Mouse (Mus musculus) midbrain, embryonic 14.5 days (tissue): ENCODE data around the gene Gpbar1. TPM values are rescaled to one million over a fixed set of nuclear protein-coding genes. Genes with fewer than 3 reads are reported as not detected.
"Not testable (repeated sequence)": the region's sequence is repeated elsewhere in the genome, so short reads cannot be mapped to it uniquely, and the experiment has no call there.

Experiments
- ATAC-seq: fragments of 200-750 bp; cut with Nextera tagmentation; 2 replicates; pipeline ENCODE4 v1.8.0; 2017; ENCODE audit warnings: moderate number of reproducible peaks, moderate library complexity; ENCODE audit not compliant: low FRiP score, low TSS enrichment
- DNase-seq: peaks from one replicate; pipeline ENCODE4 v3.0.0-alpha.2; 2015
- H3K27ac ChIP-seq: fragments of 300-500 bp; sonication (generic); replicated peaks from 2 replicates; pipeline ENCODE4 v1.5.1; 2014; ENCODE audit warnings: mild to moderate bottlenecking, low read depth, low read length, moderate library complexity
- H3K27me3 ChIP-seq: fragments of 300-500 bp; sonication (generic); 2 replicates; pipeline ENCODE4 v1.6.1; 2014; ENCODE audit warnings: low read length, control low read depth, mixed read lengths; ENCODE audit not compliant: control insufficient read depth, insufficient read depth
- H3K36me3 ChIP-seq: fragments of 300-500 bp; sonication (generic); 2 replicates; pipeline ENCODE4 v1.6.1; 2014; ENCODE audit warnings: low read length, control low read depth; ENCODE audit not compliant: control insufficient read depth, insufficient read depth
- H3K4me1 ChIP-seq: fragments of 300-500 bp; sonication (generic); 2 replicates; pipeline ENCODE4 v1.6.1; 2014; ENCODE audit warnings: mild to moderate bottlenecking, antibody characterized with exemption, low read length, control low read depth; ENCODE audit not compliant: control insufficient read depth, insufficient read depth
- H3K4me2 ChIP-seq: fragments of 300-500 bp; sonication (generic); 2 replicates; pipeline ENCODE4 v1.6.1; 2014; ENCODE audit warnings: mild to moderate bottlenecking, low read length, moderate library complexity
- H3K4me3 ChIP-seq: fragments of 300-500 bp; sonication (generic); replicated peaks from 2 replicates; pipeline ENCODE4 v1.5.1; 2014; ENCODE audit warnings: low read depth, low read length
- H3K9ac ChIP-seq: fragments of 300-500 bp; sonication (generic); replicated peaks from 2 replicates; pipeline ENCODE4 v1.6.1; 2014; ENCODE audit warnings: mild to moderate bottlenecking, low read length, moderate library complexity
- H3K9me3 ChIP-seq: fragments of 300-500 bp; sonication (generic); 2 replicates; pipeline ENCODE4 v1.6.1; 2016; ENCODE audit warnings: low read length, control low read depth, mixed read lengths; ENCODE audit not compliant: control insufficient read depth
- WGBS: fragments of 180-500 bp; shearing (Covaris S2); extraction: QIAGEN DNeasy Blood & Tissue Kit; methylation state at CpG from one replicate; pipeline ENCODE4 v1.1.7; 2014; 5-methylcytosine and 5-hydroxymethylcytosine counted together
- polyA plus RNA-seq: library from polyadenylated mRNA; unstranded; fragments of >200 nt; fragmentation: Nextera tagmentation; extraction: Ambion mirVana; gene quantifications from 2 replicates; pipeline ENCODE4 v1.2.1, GENCODE M21; 2014

The Gpbar1 gene
- polyA plus RNA-seq, 1 experiment from 2014 or later, result 0.39 TPM

DNA sequence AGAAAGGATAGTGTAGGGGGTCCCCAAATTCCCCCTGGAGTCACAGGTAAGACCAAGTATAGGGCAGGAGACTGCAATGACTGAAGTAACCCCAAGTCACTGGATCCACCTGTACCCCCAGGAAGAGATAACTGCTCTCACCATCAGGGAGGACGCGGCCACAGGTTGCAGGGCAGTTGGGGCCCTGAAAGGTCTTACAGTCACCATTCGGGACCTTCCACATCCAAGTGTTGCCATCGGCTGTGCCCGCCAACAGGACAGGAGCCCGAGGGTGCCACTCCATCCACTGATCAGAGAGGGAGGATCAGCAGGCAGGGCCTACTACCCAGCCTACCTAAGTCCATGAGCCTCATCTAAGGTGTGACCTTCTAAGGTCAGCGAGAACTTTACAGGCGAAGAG is 3.5 kb downstream of the Gpbar1 start:
- DNase-seq (no peak), ATAC-seq (no peak)
- Histone ChIP-seq H3K9me3 (no peaks in the 10 kb centered on the region), H3K27me3 (no peaks in the 10 kb centered on the region), H3K9ac (no peak overlapping the region), H3K4me1 (peaks cover 13% of the 10 kb centered on the region), H3K4me2 (no peak overlapping the region), H3K27ac (no peak overlapping the region), H3K36me3 (peaks cover 45% of the 10 kb centered on the region), H3K4me3 (no peak overlapping the region)
- 97% methylated on average over 8 of the region's 8 CpGs for WGBS

DNA sequence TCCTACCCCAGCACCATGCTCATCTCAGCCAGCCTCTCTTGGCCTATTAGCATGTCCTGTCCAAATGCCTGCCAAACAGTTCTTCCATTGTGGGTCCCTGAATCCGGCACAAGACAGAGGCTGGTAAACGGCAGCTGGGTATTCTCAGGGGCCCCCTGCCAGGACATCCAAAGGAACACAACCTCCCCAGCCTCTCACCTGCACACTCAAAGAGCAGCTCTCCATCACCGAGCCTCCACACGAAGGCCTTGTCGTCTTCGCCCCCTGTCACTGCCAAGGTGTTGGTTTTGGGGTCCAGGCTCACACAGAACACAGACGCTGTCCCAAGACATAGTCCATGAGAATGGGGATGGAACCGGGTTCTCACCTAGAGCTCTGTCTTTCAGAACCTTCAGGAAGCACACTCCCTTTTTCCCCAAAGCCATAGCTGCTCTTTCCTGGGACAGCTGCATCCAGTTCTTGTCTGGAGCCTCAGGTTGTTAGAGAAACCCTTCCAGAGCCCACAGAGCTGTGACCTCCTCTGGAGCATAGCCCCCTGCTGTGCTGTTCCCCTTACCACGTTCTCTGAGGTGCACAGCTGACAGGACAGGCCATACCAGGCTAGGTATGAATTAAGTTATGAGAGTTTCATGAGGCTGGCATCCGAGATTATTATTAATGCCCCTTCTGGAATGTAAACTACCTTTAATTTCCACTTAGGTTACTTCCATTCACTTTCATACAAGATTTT is 4.7 kb downstream of the Gpbar1 start:
- Histone ChIP-seq H3K27ac (no peak overlapping the region), H3K4me2 (peak overlapping the region; percentile 86; the same call in 1 of the 2 replicates), H3K9ac (no peak overlapping the region), H3K36me3 (peaks cover 45% of the 10 kb centered on the region), H3K4me3 (no peak overlapping the region), H3K4me1 (peaks cover 13% of the 10 kb centered on the region), H3K9me3 (no peaks in the 10 kb centered on the region), H3K27me3 (no peaks in the 10 kb centered on the region)
- 89% methylated on average over 10 of the region's 10 CpGs for WGBS
- DNase-seq (no peak), ATAC-seq (no peak)

DNA sequence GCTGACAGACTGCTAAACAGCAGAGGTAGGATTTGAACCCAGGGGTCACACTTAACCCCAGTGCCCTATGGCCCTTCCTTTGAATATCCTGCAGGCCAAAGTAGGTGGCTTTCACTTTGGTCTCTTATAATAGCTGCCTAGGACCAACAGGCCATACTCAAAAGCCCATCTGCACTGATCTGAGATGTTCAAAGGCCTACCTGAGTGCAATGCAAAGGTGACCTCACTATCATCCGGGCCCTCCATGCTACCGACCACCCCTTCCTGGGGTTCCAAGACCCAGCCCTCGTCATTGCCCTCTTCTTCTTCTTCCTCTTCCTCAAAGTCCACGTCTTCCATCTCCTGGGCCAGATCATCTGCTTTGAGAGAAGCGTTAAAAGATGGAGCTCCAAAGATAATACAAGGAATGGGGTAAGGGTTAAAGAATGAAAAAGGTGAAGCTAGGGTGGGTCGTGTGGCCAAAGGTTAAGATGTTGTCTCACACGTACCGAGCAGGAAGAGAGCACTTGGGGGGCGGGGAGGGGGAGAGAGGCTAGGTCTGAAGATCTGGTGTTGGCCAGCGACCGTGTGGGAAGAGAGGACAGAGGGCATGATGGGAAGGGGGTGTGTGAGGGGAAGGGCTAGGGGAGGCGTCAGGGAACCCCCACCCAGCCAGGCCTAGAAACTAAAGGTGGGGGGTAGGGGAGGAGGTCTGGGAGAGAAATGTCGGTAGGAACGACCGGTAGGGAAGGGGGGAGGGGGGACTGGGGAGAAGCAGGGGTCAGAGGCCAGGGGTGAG is 5.5 kb downstream of the Gpbar1 start:
- ATAC-seq, result peak; percentile 46
- H3K36me3 ChIP-seq, result peaks cover 42% of the 10 kb centered on the region
- DNase-seq, result peak; percentile 59
- H3K27ac ChIP-seq, result peak overlapping the region; percentile 83
- H3K9me3 ChIP-seq, result no peaks in the 10 kb centered on the region
- peak overlapping the region; percentile 68 for H3K9ac ChIP-seq
- H3K4me3 ChIP-seq, result peak overlapping the region; percentile 83
- H3K4me1 ChIP-seq, result peaks cover 13% of the 10 kb centered on the region
- no peaks in the 10 kb centered on the region for H3K27me3 ChIP-seq
- 12% methylated on average over 15 of the region's 15 CpGs for WGBS
- H3K4me2 ChIP-seq, result peak overlapping the region; percentile 86

DNA sequence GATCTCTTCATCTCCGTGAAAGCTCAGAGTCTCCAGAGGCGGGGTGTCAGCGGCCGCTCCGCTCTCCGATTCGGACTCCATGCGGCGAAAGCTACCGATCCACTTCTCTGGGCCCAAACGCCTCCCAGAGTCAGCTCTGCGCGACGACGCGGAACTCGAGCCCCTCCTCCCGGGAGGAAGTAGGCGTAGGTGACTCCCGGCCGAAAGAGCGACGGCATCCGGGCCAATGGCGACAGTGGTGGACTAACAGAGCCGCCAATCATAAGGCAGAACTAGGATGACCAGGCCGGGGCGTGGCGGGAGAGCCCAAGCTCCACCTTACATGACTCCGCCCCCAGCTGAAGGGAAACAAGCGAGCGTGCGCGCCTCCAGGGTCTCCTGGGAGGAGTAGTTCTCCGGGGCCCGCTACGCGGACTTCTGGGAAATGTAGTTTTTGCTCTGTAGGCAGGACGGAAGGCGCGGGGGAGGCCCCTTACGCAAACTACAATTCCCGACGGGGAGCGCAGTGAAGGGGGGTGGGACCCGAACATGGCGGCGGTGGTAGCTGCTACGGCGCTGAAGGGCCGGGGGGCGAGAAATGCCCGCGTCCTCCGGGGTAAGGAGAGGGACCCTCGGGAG is 6.3 kb downstream of the Gpbar1 start, which contains the start of the genes Aamp and Pnkd:
TSS of gene Aamp (minus strand) at position 196 of the 618 bp plus-strand sequence.
TSS of gene Pnkd (plus strand) at position 388 of the 618 bp plus-strand sequence.
- H3K9me3 ChIP-seq, result no peaks in the 10 kb centered on the region
- under 1% methylated on average over 56 of the region's 56 CpGs for WGBS

DNA sequence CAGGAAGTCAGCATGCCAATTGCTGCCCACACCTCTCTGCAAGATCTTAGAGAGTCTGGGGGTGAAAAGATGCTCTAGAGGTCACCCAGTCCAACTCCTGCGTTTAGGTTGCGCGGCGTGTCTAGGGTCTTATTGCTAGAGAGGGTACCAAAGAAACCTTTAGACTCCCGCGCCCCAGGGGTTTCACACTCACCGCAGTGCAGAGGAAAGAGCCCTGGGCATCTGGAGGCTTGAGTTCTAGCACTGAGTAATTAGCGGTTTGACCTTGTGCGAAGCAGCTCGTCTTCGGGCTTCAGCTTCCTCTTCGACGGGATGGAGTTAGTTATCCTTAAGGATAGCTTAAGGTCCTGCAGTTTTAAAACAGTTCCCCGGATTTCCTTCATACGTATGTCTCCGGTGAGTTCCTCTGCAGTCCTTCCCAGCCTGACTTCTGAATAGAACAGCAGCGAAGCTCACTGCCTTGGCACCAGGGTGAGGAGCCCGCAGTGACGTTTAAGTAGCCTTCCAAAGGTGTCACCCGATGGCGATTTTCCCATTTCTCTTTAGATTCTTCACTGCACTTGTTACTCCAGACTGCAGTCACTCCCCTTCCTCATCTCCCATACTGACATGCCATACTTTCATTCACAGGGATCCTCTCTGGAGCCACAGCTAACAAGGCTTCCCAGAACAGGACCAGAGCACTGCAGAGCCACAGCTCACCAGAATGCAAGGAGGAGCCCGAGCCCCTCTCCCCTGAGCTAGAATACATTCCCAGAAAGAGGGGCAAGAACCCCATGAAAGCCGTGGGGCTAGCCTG is 7.1 kb downstream of the Gpbar1 start:
- no peak for DNase-seq
- 5% methylated on average over 23 of the region's 23 CpGs for WGBS
- H3K4me2 ChIP-seq, result peak overlapping the region; percentile 78

More for the DNA sequence above, 6.3 kb downstream of the Gpbar1 start, which contains the start of the genes Aamp and Pnkd:
- Histone ChIP-seq H3K9ac (peak within 1 kb of the TSS; percentile 72), H3K27me3 (no peaks in the 10 kb centered on the region), H3K27ac (peak within 1 kb of the TSS; percentile 83), H3K4me3 (peak within 1 kb of the TSS; percentile 83), H3K36me3 (peaks cover 34% of the 10 kb centered on the region), H3K4me1 (peaks cover 13% of the 10 kb centered on the region), H3K4me2 (peak within 1 kb of the TSS; percentile 86)
- ATAC-seq (peak; percentile 97), DNase-seq (peak; percentile 100)

DNA sequence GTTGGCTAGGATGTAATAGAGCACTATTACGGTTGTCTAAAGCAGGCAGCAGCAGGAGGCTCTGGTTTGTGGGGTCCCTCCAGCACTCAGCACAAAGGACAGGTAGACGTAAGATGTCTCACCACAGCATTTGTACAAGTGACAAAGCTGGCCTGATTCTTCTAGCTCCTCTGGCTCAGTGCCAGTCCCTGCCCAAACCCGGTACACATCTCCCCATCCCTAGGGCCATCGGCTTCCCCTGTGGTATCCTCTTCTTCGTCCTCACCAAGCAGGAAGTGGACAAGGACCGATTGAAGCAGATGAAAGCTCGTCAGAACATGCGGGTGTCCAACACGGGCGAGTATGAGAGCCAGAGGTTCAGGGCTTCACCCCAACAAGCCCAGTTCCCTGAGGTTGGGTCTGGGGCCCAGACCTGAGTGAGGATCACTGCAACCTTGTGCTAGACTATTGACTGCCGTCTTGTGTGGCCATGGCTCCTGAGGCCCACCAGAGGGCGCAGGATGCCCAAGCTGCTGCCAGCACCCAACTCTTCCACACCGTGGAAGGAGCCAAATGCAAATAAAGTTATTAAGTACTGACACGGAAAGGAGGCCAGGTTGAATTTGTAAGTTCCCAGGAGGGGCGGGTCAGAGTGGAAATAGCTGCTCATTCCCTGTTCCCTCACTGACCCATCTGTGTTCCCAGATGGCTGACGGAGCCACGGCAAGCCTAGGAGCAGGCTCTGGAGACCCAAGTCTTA is 8.7 kb downstream of the Gpbar1 start:
- H3K4me2 ChIP-seq, H3K4me3 ChIP-seq, H3K9me3 ChIP-seq, ATAC-seq, H3K27ac ChIP-seq, H3K9ac ChIP-seq, H3K27me3 ChIP-seq: not testable (repeated sequence)
- Histone ChIP-seq H3K4me1 (peaks cover 13% of the 10 kb centered on the region), H3K36me3 (peaks cover 17% of the 10 kb centered on the region)
- DNase-seq, result peak; percentile 29
- 57% methylated on average over 15 of the region's 17 CpGs for WGBS

More for the DNA sequence above, 7.1 kb downstream of the Gpbar1 start:
- peaks cover 13% of the 10 kb centered on the region for H3K4me1 ChIP-seq
- H3K4me3 ChIP-seq, result peak overlapping the region; percentile 83
- peaks cover 33% of the 10 kb centered on the region for H3K36me3 ChIP-seq
- H3K27ac ChIP-seq, result no peak overlapping the region
- no peak for ATAC-seq
- no peaks in the 10 kb centered on the region for H3K9me3 ChIP-seq
- no peaks in the 10 kb centered on the region for H3K27me3 ChIP-seq
- peak overlapping the region; percentile 72 for H3K9ac ChIP-seq

DNA sequence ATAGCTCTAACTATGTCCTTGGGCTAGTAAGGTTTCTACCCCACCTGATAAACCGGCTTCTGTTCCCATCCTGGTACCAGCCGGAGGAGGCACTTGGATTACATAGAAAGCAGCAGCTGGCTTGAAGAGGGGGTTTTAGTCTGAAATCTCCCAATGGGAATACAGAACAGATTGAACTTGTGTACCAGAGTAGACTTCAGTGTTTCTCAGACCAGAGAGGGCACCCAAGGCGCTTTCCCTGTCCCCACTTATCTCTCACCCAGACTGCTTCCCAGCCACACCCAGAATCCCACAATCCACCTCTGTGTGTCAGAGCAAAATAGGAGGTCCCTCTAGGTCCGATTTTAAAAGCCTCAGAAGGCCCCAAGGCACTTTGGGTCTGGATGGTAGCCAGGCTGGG is 10.0 kb downstream of the Gpbar1 start:
- H3K4me1 ChIP-seq, result peaks cover 13% of the 10 kb centered on the region
- H3K27me3 ChIP-seq, result no peaks in the 10 kb centered on the region
- H3K9me3 ChIP-seq, result no peaks in the 10 kb centered on the region
- DNase-seq, result no peak
- H3K4me2 ChIP-seq, result no peak overlapping the region
- no peak overlapping the region for H3K9ac ChIP-seq
- 0 out of 2 replicates have a peak, but pooled peaks cover 9% of the 10 kb centered on the region for H3K36me3 ChIP-seq
- 77% methylated on average over 4 of the region's 4 CpGs for WGBS
- no peak overlapping the region for H3K4me3 ChIP-seq
- ATAC-seq, result no peak
- no peak overlapping the region for H3K27ac ChIP-seq
